Mouse (Mus musculus) hindbrain, embryonic 10.5 days (tissue): Measurements from ENCODE around the gene Cers6. TPM values are rescaled to one million over a fixed set of nuclear protein-coding genes. Genes with fewer than 3 reads are reported as not detected.

Experiments
- DNase-seq: peaks from one replicate; pipeline ENCODE4 v3.0.0-alpha.2; 2017; ENCODE audit warnings: low spot score
- H3K27ac ChIP-seq: fragments of 300-500 bp; sonication (generic); 2 replicates; pipeline ENCODE4 v1.5.1; 2016; ENCODE audit warnings: mild to moderate bottlenecking, moderate library complexity
- H3K27me3 ChIP-seq: fragments of 300-500 bp; sonication (generic); 2 replicates; pipeline ENCODE4 v1.6.1; 2016; ENCODE audit warnings: mild to moderate bottlenecking; ENCODE audit not compliant: poor library complexity, insufficient read depth, severe bottlenecking
- H3K36me3 ChIP-seq: fragments of 300-500 bp; sonication (generic); 2 replicates; pipeline ENCODE4 v1.6.1; 2016; ENCODE audit warnings: mild to moderate bottlenecking, moderate library complexity
- H3K4me1 ChIP-seq: fragments of 300-500 bp; sonication (generic); replicated peaks from 2 replicates; pipeline ENCODE4 v1.6.1; 2016; ENCODE audit warnings: mild to moderate bottlenecking
- H3K4me3 ChIP-seq: fragments of 300-500 bp; sonication (generic); 2 replicates; pipeline ENCODE4 v1.5.1; 2016; ENCODE audit warnings: mild to moderate bottlenecking, moderate library complexity
- H3K9me3 ChIP-seq: fragments of 300-500 bp; sonication (generic); 2 replicates; pipeline ENCODE4 v1.6.1; 2016; ENCODE audit warnings: mild to moderate bottlenecking, moderate library complexity
- WGBS: fragments of 180-500 bp; shearing (Covaris S2); methylation state at CpG from one replicate; pipeline ENCODE4 v1.1.7; 2016; 5-methylcytosine and 5-hydroxymethylcytosine counted together
- polyA plus RNA-seq: library from polyadenylated mRNA; unstranded; fragments of >200 nt; fragmentation: Nextera tagmentation; extraction: Ambion mirVana; gene quantifications from 2 replicates; pipeline ENCODE4 v1.2.1, GENCODE M21; 2016

The Cers6 gene
- polyA plus RNA-seq, 1 experiment from 2014 or later, result 36.8 TPM

GRCm38 (mm10) chr2:69135661-69136576, 274.7 kb downstream of the Cers6 start, which contains the start of gene Nostrin:
TSS of gene Nostrin (plus strand) at chr2:69135800.
- H3K9me3 ChIP-seq, result no peaks in the 10 kb centered on the region
- 0 out of 2 replicates have a peak within 1 kb of the TSS, but pooled peaks have one; percentile 14 for H3K27ac ChIP-seq
- no peak for DNase-seq
- no peaks in the 10 kb centered on the region for H3K27me3 ChIP-seq
- H3K4me3 ChIP-seq, result no peak within 1 kb of the TSS
- peaks cover 21% of the 10 kb centered on the region for H3K4me1 ChIP-seq
- no peaks in the 10 kb centered on the region for H3K36me3 ChIP-seq
- 80% methylated on average over 15 of the region's 15 CpGs for WGBS

- Histone ChIP-seq H3K27me3 (no peaks in the 10 kb centered on the region), H3K4me1 (peaks cover 16% of the 10 kb centered on the region), H3K4me3 (no peak overlapping the region), H3K9me3 (no peaks in the 10 kb centered on the region), H3K27ac (no peak overlapping the region), H3K36me3 (no peaks in the 10 kb centered on the region)
- DNase-seq, result no peak
- WGBS, result 93% methylated on average over 10 of the region's 10 CpGs
Observed at GRCm38 (mm10) chr2:69137406-69138084, 276.3 kb downstream of the Cers6 start.

- Histone ChIP-seq H3K4me1 (peaks cover 14% of the 10 kb centered on the region; the same call in 1 of the 2 replicates), H3K4me3 (no peak overlapping the region), H3K27me3 (no peaks in the 10 kb centered on the region), H3K27ac (no peak overlapping the region), H3K36me3 (no peaks in the 10 kb centered on the region), H3K9me3 (no peaks in the 10 kb centered on the region)
- DNase-seq, result no peak
- 92% methylated on average over 4 of the region's 4 CpGs for WGBS
Observed at GRCm38 (mm10) chr2:69138759-69139158, 277.5 kb downstream of the Cers6 start.

- DNase-seq, result no peak
- Histone ChIP-seq H3K36me3 (no peaks in the 10 kb centered on the region), H3K9me3 (no peaks in the 10 kb centered on the region), H3K4me1 (peaks cover 11% of the 10 kb centered on the region; the same call in 1 of the 2 replicates), H3K27me3 (no peaks in the 10 kb centered on the region), H3K4me3 (no peak overlapping the region), H3K27ac (no peak overlapping the region)
- 69% methylated on average over 2 of the region's 2 CpGs for WGBS
Observed at GRCm38 (mm10) chr2:69140215-69140614, 279.0 kb downstream of the Cers6 start.

- Histone ChIP-seq H3K27me3 (no peaks in the 10 kb centered on the region), H3K9me3 (no peaks in the 10 kb centered on the region), H3K27ac (no peak overlapping the region), H3K4me1 (peaks cover 8% of the 10 kb centered on the region; the same call in 1 of the 2 replicates), H3K36me3 (no peaks in the 10 kb centered on the region), H3K4me3 (no peak overlapping the region)
- no peak for DNase-seq
- WGBS, result 67% methylated on average over 4 of the region's 4 CpGs
Observed at GRCm38 (mm10) chr2:69140816-69141215, 279.6 kb downstream of the Cers6 start.

GRCm38 (mm10) chr2:69148691-69149090, 287.4 kb downstream of the Cers6 start:
- 87% methylated on average over 3 of the region's 3 CpGs for WGBS
- Histone ChIP-seq H3K9me3 (no peaks in the 10 kb centered on the region), H3K4me1 (peaks cover 3% of the 10 kb centered on the region; the same call in 1 of the 2 replicates), H3K36me3 (no peaks in the 10 kb centered on the region), H3K27ac (no peak overlapping the region), H3K4me3 (no peak overlapping the region), H3K27me3 (no peaks in the 10 kb centered on the region)
- no peak for DNase-seq

GRCm38 (mm10) chr2:69149154-69149553, 287.9 kb downstream of the Cers6 start:
- H3K4me1 ChIP-seq, result peaks cover 2% of the 10 kb centered on the region; the same call in 1 of the 2 replicates
- H3K27ac ChIP-seq, result no peak overlapping the region
- no peaks in the 10 kb centered on the region for H3K9me3 ChIP-seq
- 91% methylated on average over 10 of the region's 10 CpGs for WGBS
- no peaks in the 10 kb centered on the region for H3K27me3 ChIP-seq
- no peak overlapping the region for H3K4me3 ChIP-seq
- H3K36me3 ChIP-seq, result no peaks in the 10 kb centered on the region
- DNase-seq, result no peak

- no peaks in the 10 kb centered on the region for H3K27me3 ChIP-seq
- H3K4me1 ChIP-seq, result 0 out of 2 replicates have a peak, but pooled peaks cover 2% of the 10 kb centered on the region
- H3K9me3 ChIP-seq, result no peaks in the 10 kb centered on the region
- WGBS, result 73% methylated on average over 5 of the region's 5 CpGs
- DNase-seq, result no peak
- no peak overlapping the region for H3K27ac ChIP-seq
- no peaks in the 10 kb centered on the region for H3K36me3 ChIP-seq
- H3K4me3 ChIP-seq, result no peak overlapping the region
Observed at GRCm38 (mm10) chr2:69150841-69151240, 289.6 kb downstream of the Cers6 start.

GRCm38 (mm10) chr2:69155861-69156260, 294.6 kb downstream of the Cers6 start:
- Histone ChIP-seq H3K9me3 (no peaks in the 10 kb centered on the region), H3K27me3 (no peaks in the 10 kb centered on the region), H3K27ac (no peak overlapping the region), H3K4me3 (no peak overlapping the region), H3K4me1 (0 out of 2 replicates have a peak, but pooled peaks cover 5% of the 10 kb centered on the region), H3K36me3 (no peaks in the 10 kb centered on the region)
- WGBS, result 61% methylated on average over 3 of the region's 3 CpGs
- DNase-seq, result no peak

- Histone ChIP-seq H3K36me3 (no peaks in the 10 kb centered on the region), H3K9me3 (no peaks in the 10 kb centered on the region), H3K27me3 (no peaks in the 10 kb centered on the region), H3K27ac (no peak overlapping the region), H3K4me1 (0 out of 2 replicates have a peak, but pooled peaks cover 5% of the 10 kb centered on the region), H3K4me3 (no peak overlapping the region)
- 79% methylated on average over 7 of the region's 7 CpGs for WGBS
- DNase-seq, result no peak
Observed at GRCm38 (mm10) chr2:69156283-69156682, 295.0 kb downstream of the Cers6 start.

- Histone ChIP-seq H3K4me1 (peaks cover 12% of the 10 kb centered on the region), H3K4me3 (no peak overlapping the region), H3K27me3 (no peaks in the 10 kb centered on the region), H3K36me3 (no peaks in the 10 kb centered on the region), H3K27ac (no peak overlapping the region), H3K9me3 (no peaks in the 10 kb centered on the region)
- no peak for DNase-seq
Observed at GRCm38 (mm10) chr2:69158907-69159306, 297.7 kb downstream of the Cers6 start.
